Mouse (Mus musculus) kidney, embryonic 15.5 days (tissue): ENCODE results near the gene Zbtb20. TPM values are rescaled to one million over a fixed set of nuclear protein-coding genes. Genes with fewer than 3 reads are reported as not detected.

Source experiments
- ATAC-seq: fragments of 200-750 bp; cut with Nextera tagmentation; replicated peaks from 2 replicates; pipeline ENCODE4 v1.8.0; 2017; ENCODE audit warnings: moderate TSS enrichment; ENCODE audit not compliant: low FRiP score
- H3K27ac ChIP-seq: fragments of 300-500 bp; sonication (generic); 2 replicates; pipeline ENCODE4 v1.5.1; 2015; ENCODE audit warnings: mild to moderate bottlenecking, inconsistent platforms
- H3K27me3 ChIP-seq: fragments of 300-500 bp; sonication (generic); 2 replicates; pipeline ENCODE4 v1.6.1; 2015; ENCODE audit warnings: inconsistent platforms
- H3K36me3 ChIP-seq: fragments of 300-500 bp; sonication (generic); 2 replicates; pipeline ENCODE4 v1.6.1; 2015; ENCODE audit warnings: inconsistent platforms
- H3K4me1 ChIP-seq: fragments of 300-500 bp; sonication (generic); 2 replicates; pipeline ENCODE4 v1.6.1; 2015; ENCODE audit warnings: inconsistent platforms
- H3K4me2 ChIP-seq: fragments of 300-500 bp; sonication (generic); 2 replicates; pipeline ENCODE4 v1.6.1; 2015; ENCODE audit warnings: moderate library complexity, mild to moderate bottlenecking, inconsistent platforms
- H3K4me3 ChIP-seq: fragments of 300-500 bp; sonication (generic); replicated peaks from 2 replicates; pipeline ENCODE4 v1.5.1; 2015; ENCODE audit warnings: mild to moderate bottlenecking, inconsistent platforms
- H3K9ac ChIP-seq: fragments of 300-500 bp; sonication (generic); 2 replicates; pipeline ENCODE4 v1.6.1; 2015; ENCODE audit warnings: mild to moderate bottlenecking, inconsistent platforms
- H3K9me3 ChIP-seq: fragments of 300-500 bp; sonication (generic); replicated peaks from 2 replicates; pipeline ENCODE4 v1.6.1; 2016; ENCODE audit warnings: inconsistent platforms
- WGBS: fragments of 180-500 bp; shearing (Covaris S2); methylation state at CpG from one replicate; pipeline ENCODE4 v1.1.7; 2015; ENCODE audit warnings: mixed read lengths; 5-methylcytosine and 5-hydroxymethylcytosine counted together
- polyA plus RNA-seq: library from polyadenylated mRNA; unstranded; fragments of >200 nt; fragmentation: Nextera tagmentation; extraction: Ambion mirVana; gene quantifications from 2 replicates; pipeline ENCODE4 v1.2.1, GENCODE M21; 2015

Gene Zbtb20
- polyA plus RNA-seq, 1 experiment from 2014 or later = 41.2 TPM

- no peak for ATAC-seq
- peak overlapping the region; percentile 81 for H3K4me2 ChIP-seq
- H3K9me3 ChIP-seq = no peaks in the 10 kb centered on the region
- WGBS = 32% methylated on average over 12 of the region's 12 CpGs
- peak overlapping the region; percentile 44; the same call in 1 of the 2 replicates for H3K4me3 ChIP-seq
- no peak overlapping the region for H3K9ac ChIP-seq
- no peaks in the 10 kb centered on the region for H3K27me3 ChIP-seq
- H3K27ac ChIP-seq = peak overlapping the region; percentile 67
- peaks cover 39% of the 10 kb centered on the region for H3K4me1 ChIP-seq
- no peaks in the 10 kb centered on the region for H3K36me3 ChIP-seq
Observed at GRCm38 (mm10) chr16:43502339-43503009, 626.8 kb downstream of the Zbtb20 start.

GRCm38 (mm10) chr16:43503010-43503635, 627.4 kb downstream of the Zbtb20 start:
- peak overlapping the region; percentile 44 for H3K4me3 ChIP-seq
- H3K9me3 ChIP-seq = no peaks in the 10 kb centered on the region
- peak overlapping the region; percentile 67 for H3K27ac ChIP-seq
- H3K9ac ChIP-seq = peak overlapping the region; percentile 49
- no peaks in the 10 kb centered on the region for H3K36me3 ChIP-seq
- H3K4me1 ChIP-seq = peaks cover 39% of the 10 kb centered on the region
- H3K4me2 ChIP-seq = peak overlapping the region; percentile 81
- no peaks in the 10 kb centered on the region for H3K27me3 ChIP-seq
- WGBS = 4% methylated on average over 13 of the region's 13 CpGs
- no peak; the same call in 1 of the 2 replicates for ATAC-seq

GRCm38 (mm10) chr16:43503636-43504010, 627.9 kb downstream of the Zbtb20 start:
- Histone ChIP-seq H3K27me3 (no peaks in the 10 kb centered on the region), H3K4me3 (peak overlapping the region; percentile 44), H3K4me2 (peak overlapping the region; percentile 81), H3K4me1 (peaks cover 39% of the 10 kb centered on the region), H3K27ac (peak overlapping the region; percentile 67), H3K9ac (peak overlapping the region; percentile 49), H3K9me3 (no peaks in the 10 kb centered on the region), H3K36me3 (no peaks in the 10 kb centered on the region)
- ATAC-seq = peak; percentile 53; the same call in 1 of the 2 replicates
- 2% methylated on average over 5 of the region's 5 CpGs for WGBS

- 0% methylated on average over 3 of the region's 3 CpGs for WGBS
- no peaks in the 10 kb centered on the region for H3K9me3 ChIP-seq
- ATAC-seq = no peak
- H3K9ac ChIP-seq = no peak overlapping the region
- peak overlapping the region; percentile 67; the same call in 1 of the 2 replicates for H3K27ac ChIP-seq
- peak overlapping the region; percentile 44 for H3K4me3 ChIP-seq
- no peaks in the 10 kb centered on the region for H3K36me3 ChIP-seq
- H3K4me2 ChIP-seq = peak overlapping the region; percentile 81
- H3K4me1 ChIP-seq = peaks cover 39% of the 10 kb centered on the region
- H3K27me3 ChIP-seq = no peaks in the 10 kb centered on the region
Observed at GRCm38 (mm10) chr16:43504151-43504550, 628.5 kb downstream of the Zbtb20 start.

- ATAC-seq = no peak
- no peaks in the 10 kb centered on the region for H3K9me3 ChIP-seq
- H3K4me1 ChIP-seq = peaks cover 39% of the 10 kb centered on the region
- peak overlapping the region; percentile 81 for H3K4me2 ChIP-seq
- WGBS = 60% methylated on average over 1 of the region's 1 CpGs
- peak overlapping the region; percentile 44 for H3K4me3 ChIP-seq
- H3K27me3 ChIP-seq = no peaks in the 10 kb centered on the region
- H3K9ac ChIP-seq = no peak overlapping the region
- peak overlapping the region; percentile 58; the same call in 1 of the 2 replicates for H3K27ac ChIP-seq
- no peaks in the 10 kb centered on the region for H3K36me3 ChIP-seq
Observed at GRCm38 (mm10) chr16:43504556-43504955, 628.9 kb downstream of the Zbtb20 start.

GRCm38 (mm10) chr16:43505314-43505950, 629.8 kb downstream of the Zbtb20 start:
- H3K4me2 ChIP-seq = peak overlapping the region; percentile 53
- H3K9me3 ChIP-seq = no peaks in the 10 kb centered on the region
- H3K27me3 ChIP-seq = no peaks in the 10 kb centered on the region
- H3K27ac ChIP-seq = peak overlapping the region; percentile 84
- peak; percentile 61 for ATAC-seq
- peaks cover 39% of the 10 kb centered on the region for H3K4me1 ChIP-seq
- no peak overlapping the region for H3K9ac ChIP-seq
- H3K4me3 ChIP-seq = no peak overlapping the region
- 36% methylated on average over 9 of the region's 9 CpGs for WGBS
- H3K36me3 ChIP-seq = no peaks in the 10 kb centered on the region

- peak; percentile 42; the same call in 1 of the 2 replicates for ATAC-seq
- 23% methylated on average over 9 of the region's 9 CpGs for WGBS
- H3K27ac ChIP-seq = peak overlapping the region; percentile 84
- H3K9ac ChIP-seq = no peak overlapping the region
- no peaks in the 10 kb centered on the region for H3K36me3 ChIP-seq
- peak overlapping the region; percentile 53 for H3K4me2 ChIP-seq
- H3K27me3 ChIP-seq = no peaks in the 10 kb centered on the region
- H3K9me3 ChIP-seq = no peaks in the 10 kb centered on the region
- H3K4me3 ChIP-seq = peak overlapping the region; percentile 25
- peaks cover 39% of the 10 kb centered on the region for H3K4me1 ChIP-seq
Observed at GRCm38 (mm10) chr16:43506189-43506751, 630.6 kb downstream of the Zbtb20 start.

GRCm38 (mm10) chr16:43506771-43507405, 631.2 kb downstream of the Zbtb20 start:
- Histone ChIP-seq H3K4me3 (peak overlapping the region; percentile 25), H3K4me2 (peak overlapping the region; percentile 53), H3K36me3 (no peaks in the 10 kb centered on the region), H3K9ac (0 out of 2 replicates have a peak overlapping the region, but pooled peaks have one; percentile 10), H3K4me1 (peaks cover 39% of the 10 kb centered on the region), H3K9me3 (no peaks in the 10 kb centered on the region), H3K27ac (peak overlapping the region; percentile 84), H3K27me3 (no peaks in the 10 kb centered on the region)
- WGBS = 32% methylated on average over 10 of the region's 10 CpGs
- peak; percentile 80; the same call in 1 of the 2 replicates for ATAC-seq

GRCm38 (mm10) chr16:43508166-43508998, 632.7 kb downstream of the Zbtb20 start:
- Histone ChIP-seq H3K4me3 (no peak overlapping the region), H3K36me3 (no peaks in the 10 kb centered on the region), H3K4me1 (peaks cover 27% of the 10 kb centered on the region), H3K9ac (no peak overlapping the region), H3K4me2 (no peak overlapping the region), H3K27me3 (no peaks in the 10 kb centered on the region), H3K27ac (no peak overlapping the region), H3K9me3 (no peaks in the 10 kb centered on the region)
- no peak for ATAC-seq
- WGBS = 82% methylated on average over 9 of the region's 9 CpGs

GRCm38 (mm10) chr16:43510516-43510915, 634.8 kb downstream of the Zbtb20 start:
- Histone ChIP-seq H3K9me3 (no peaks in the 10 kb centered on the region), H3K27me3 (no peaks in the 10 kb centered on the region), H3K4me1 (peaks cover 17% of the 10 kb centered on the region), H3K4me3 (no peak overlapping the region), H3K27ac (no peak overlapping the region), H3K9ac (no peak overlapping the region), H3K4me2 (no peak overlapping the region), H3K36me3 (no peaks in the 10 kb centered on the region)
- no peak for ATAC-seq
- WGBS = 69% methylated on average over 5 of the region's 5 CpGs

GRCm38 (mm10) chr16:43511531-43511930, 635.9 kb downstream of the Zbtb20 start:
- Histone ChIP-seq H3K9me3 (no peaks in the 10 kb centered on the region), H3K4me1 (peaks cover 7% of the 10 kb centered on the region), H3K9ac (no peak overlapping the region), H3K36me3 (no peaks in the 10 kb centered on the region), H3K27me3 (no peaks in the 10 kb centered on the region), H3K4me3 (no peak overlapping the region), H3K27ac (no peak overlapping the region), H3K4me2 (no peak overlapping the region)
- WGBS = 89% methylated on average over 4 of the region's 4 CpGs
- ATAC-seq = no peak
